Mouse (Mus musculus) thymus, postnatal 10 days (tissue): Measurements from ENCODE around the gene Adar.
"Not testable (repeated sequence)": the region's sequence is repeated elsewhere in the genome, so short reads cannot be mapped to it uniquely, and the experiment has no call there.

Experiments
- DNase-seq, 2 experiments: peaks; one replicate each; pipeline ENCODE4 v3.0.0; 2021; ENCODE audit warnings: low spot score in 2 of 2

Gene Adar

DNA sequence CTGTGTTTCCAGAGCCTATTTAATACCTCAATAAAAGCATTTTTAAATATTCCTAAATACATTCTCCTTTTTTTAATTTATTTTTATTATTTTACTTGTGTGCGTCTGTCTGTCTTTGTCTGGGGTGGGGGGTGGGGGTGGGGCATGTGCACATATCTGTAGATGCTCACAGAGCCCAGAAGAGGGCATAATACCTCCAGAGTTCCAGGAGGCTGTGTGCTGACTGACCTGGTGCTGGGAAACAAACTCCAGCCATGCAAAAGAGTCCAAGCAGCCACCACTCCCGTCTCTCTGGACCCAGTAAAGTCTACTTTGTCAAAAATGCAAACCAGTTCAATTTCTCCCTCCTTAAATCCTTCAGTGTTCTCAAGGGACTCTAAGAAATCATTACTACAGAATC is 79.8 kb downstream of the Adar start:
- no peak for DNase-seq

DNA sequence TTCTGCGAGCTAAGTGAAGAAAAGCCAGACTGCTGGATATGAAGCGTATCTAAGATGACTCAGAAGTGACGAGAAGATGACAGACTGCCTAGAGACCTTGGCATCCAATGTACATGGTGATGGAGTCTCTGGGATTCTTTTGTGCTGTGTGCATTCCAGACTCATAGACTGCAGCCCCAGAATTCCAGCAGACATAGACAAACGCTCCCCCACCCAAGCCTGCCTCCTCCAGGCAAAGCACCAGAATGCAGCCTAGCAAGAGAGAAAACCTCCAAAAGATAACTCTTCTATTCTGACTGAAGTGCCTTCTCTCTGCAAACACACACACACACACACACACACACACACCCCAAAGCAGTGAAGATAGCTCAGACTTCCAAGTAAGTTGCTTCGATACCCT is 80.9 kb downstream of the Adar start:
- DNase-seq: no peak

- no peak for DNase-seq
These were observed 81.5 kb downstream of the Adar start for GRCm38 (mm10) chr3:89796358-89796757.

- DNase-seq: no peak
These were observed 83.7 kb downstream of the Adar start for GRCm38 (mm10) chr3:89798518-89798917.

GRCm38 (mm10) chr3:89799476-89799875 is 84.7 kb downstream of the Adar start:
- DNase-seq: no peak

- not testable (repeated sequence) for DNase-seq
These were observed 85.3 kb downstream of the Adar start for GRCm38 (mm10) chr3:89800078-89800477.

- DNase-seq: no peak
These were observed 86.1 kb downstream of the Adar start for GRCm38 (mm10) chr3:89800774-89801506.

DNA sequence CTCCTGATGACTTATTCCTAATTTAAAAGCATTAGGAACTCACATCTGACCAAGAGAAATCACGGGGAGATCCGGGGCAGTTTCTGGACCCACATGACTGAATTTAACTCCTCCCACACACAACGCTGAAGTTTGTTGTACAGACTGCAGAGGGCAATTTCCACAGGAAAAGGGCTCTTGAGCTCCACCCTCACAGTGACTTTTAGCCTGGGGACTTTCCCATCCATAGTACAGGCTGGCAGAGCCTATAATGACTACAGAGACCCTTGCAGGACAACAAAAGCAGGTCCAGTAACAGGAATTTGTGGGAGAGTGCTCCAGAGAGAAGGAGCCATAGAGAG is 86.7 kb downstream of the Adar start:
- DNase-seq: no peak

- DNase-seq: no peak
These were observed 88.1 kb downstream of the Adar start for GRCm38 (mm10) chr3:89802876-89803275.
